Comparison of ENCODE assay signal across 8 mouse cellular contexts in genomic region chr2:131262680-131263670, GRCm38 (mm10). TPM values are rescaled to one million over a fixed set of nuclear protein-coding genes. Genes with fewer than 3 reads are reported as not detected.
DNase-seq lines count a peak whose midpoint lies in the region; TF ChIP-seq lines count a peak whose summit lies in the region.

No protein-coding gene starts in this region.

- DNase-seq in spleen, adult 2 months (ENCODE audit: low read depth in 1 of 2, low spot score in 2 of 2) = no peak
- no peak for DNase-seq in spleen, adult 12 weeks (ENCODE audit: low spot score)
- peak; percentile 6 for DNase-seq in brain, adult 2 months (ENCODE audit: low read depth, low spot score)
- DNase-seq in forelimb bud, embryonic 11.5 days (ENCODE audit: low read depth, low spot score) = peak; percentile 39
- peak; percentile 66 for DNase-seq in liver
- DNase-seq in natural killer cell, adult 2 months (ENCODE audit: low spot score in 2 of 2) = peak; percentile 29 to 30
- DNase-seq in frontal cortex, postnatal 14 days (ENCODE audit: low spot score in 2 of 2) = no peak
- no peak for DNase-seq in kidney, postnatal 4 days

- no peaks in the 10 kb centered on the region for H3K27me3 ChIP-seq in spleen, adult 2 months (ENCODE audit: control insufficient read depth, insufficient read depth, low read length)

- no peak for TF ChIP-seq POLR2A in spleen, adult 2 months (IDR thresholded peaks at IDR 0.05; ENCODE audit: low read depth, low read length)

- H3K4me1 ChIP-seq in spleen, adult 2 months (ENCODE audit: control insufficient read depth, insufficient read depth, insufficient read length) = 0 out of 2 replicates have a peak, but pooled peaks cover 2% of the 10 kb centered on the region

- WGBS in spleen, adult 2 months = 1% methylated on average over 59 of the region's 59 CpGs

- no peak for TF ChIP-seq CTCF in spleen, adult 2 months (IDR thresholded peaks at IDR 0.05; ENCODE audit: extremely low read depth, insufficient read depth, insufficient read length, insufficient replicate concordance)

- peak overlapping the region; percentile 80 for H3K4me3 ChIP-seq in spleen, adult 2 months (ENCODE audit: extremely low read depth, insufficient read depth, insufficient read length)

- no peaks in the 10 kb centered on the region for H3K36me3 ChIP-seq in spleen, adult 2 months (ENCODE audit: control insufficient read depth, insufficient read depth, low read length)

- peak overlapping the region; percentile 98 for H3K27ac ChIP-seq in spleen, adult 2 months (ENCODE audit: insufficient read depth, low read length)

RNA-seq across cellular contexts. Expression of gene Pank2, which starts 0.7 kb away (rescaled TPM):
- polyA plus RNA-seq in spleen, adult 2 months (2012; rRNA removed) = 10.7 and 11.8 TPM in 2 replicates

RNA-seq across cellular contexts. Expression of gene Mavs, which starts 29.1 kb away (rescaled TPM):
- 46.9 and 47.6 TPM in 2 replicates for polyA plus RNA-seq in spleen, adult 2 months (2012; rRNA removed)

RNA-seq across cellular contexts. Expression of gene Ap5s1, which starts 56.1 kb away (rescaled TPM):
- 24.3 and 41.3 TPM in 2 replicates for polyA plus RNA-seq in spleen, adult 2 months (2012; rRNA removed)

Comparison
In these comparisons a context has a peak if more than half of its experiments do, and no peak if none do; other contexts are left out.
1. DNase-seq: peak in brain, adult 2 months (single experiment), forelimb bud, embryonic 11.5 days (single experiment), liver (single experiment) and natural killer cell, adult 2 months (2 of 2); none in spleen, adult 2 months (0 of 2), spleen, adult 12 weeks (single experiment), frontal cortex, postnatal 14 days (0 of 2) and kidney, postnatal 4 days (0 of 2).